Mouse (Mus musculus) liver, postnatal 0 days (tissue): ENCODE measurements around the gene Gpr176. TPM values are rescaled to one million over a fixed set of nuclear protein-coding genes. Genes with fewer than 3 reads are reported as not detected.
A peak's percentile ranks its signal among the peaks of the same experiment; 100 is the strongest.

Experiments used
- ATAC-seq: fragments of 200-750 bp; cut with Nextera tagmentation; 2 replicates; pipeline ENCODE4 v1.8.0; 2017; ENCODE audit warnings: mild to moderate bottlenecking, moderate library complexity
- DNase-seq: peaks from one replicate; pipeline ENCODE4 v3.0.0-alpha.2; 2016
- H3K27ac ChIP-seq: fragments of 300-500 bp; sonication (generic); 2 replicates; pipeline ENCODE4 v1.5.1; 2014; ENCODE audit warnings: antibody characterized with exemption, moderate library complexity, mild to moderate bottlenecking, low read depth
- H3K27me3 ChIP-seq: fragments of 300-500 bp; sonication (generic); 2 replicates; pipeline ENCODE4 v1.6.1; 2014; ENCODE audit warnings: low read length, control low read depth, mixed read lengths; ENCODE audit not compliant: insufficient read depth
- H3K36me3 ChIP-seq: fragments of 300-500 bp; sonication (generic); replicated peaks from 2 replicates; pipeline ENCODE4 v1.6.1; 2014; ENCODE audit warnings: mild to moderate bottlenecking, control low read depth, low read length, moderate library complexity, mixed read lengths; ENCODE audit not compliant: insufficient read depth
- H3K4me1 ChIP-seq: fragments of 300-500 bp; sonication (generic); 2 replicates; pipeline ENCODE4 v1.6.1; 2014; ENCODE audit warnings: antibody characterized with exemption, mild to moderate bottlenecking, control low read depth; ENCODE audit not compliant: insufficient read depth
- H3K4me2 ChIP-seq: fragments of 300-500 bp; sonication (generic); 2 replicates; pipeline ENCODE4 v1.6.1; 2014; ENCODE audit warnings: low read depth, mild to moderate bottlenecking, low read length, moderate library complexity, mixed read lengths
- H3K4me3 ChIP-seq: fragments of 300-500 bp; sonication (generic); 2 replicates; pipeline ENCODE4 v1.5.1; 2014; ENCODE audit warnings: low read depth, low read length
- H3K9ac ChIP-seq: fragments of 300-500 bp; sonication (generic); replicated peaks from 2 replicates; pipeline ENCODE4 v1.6.1; 2014; ENCODE audit warnings: mild to moderate bottlenecking, moderate library complexity
- H3K9me3 ChIP-seq: fragments of 300-500 bp; sonication (generic); 2 replicates; pipeline ENCODE4 v1.6.1; 2016; ENCODE audit warnings: mild to moderate bottlenecking, control low read depth, low read length, mixed read lengths
- CTCF ChIP-seq: sonication (generic); IDR thresholded peaks from 2 replicates; pipeline ENCODE4 v1.5.1; 2016; ENCODE audit warnings: antibody characterized with exemption, low read depth
- EP300 ChIP-seq: IDR thresholded peaks from 2 replicates; pipeline ENCODE4 v1.6.1; 2016; ENCODE audit warnings: antibody characterized with exemption, low read depth, mild to moderate bottlenecking
- WGBS: fragments of 180-500 bp; shearing (Covaris S2); extraction: QIAGEN DNeasy Blood & Tissue Kit; methylation state at CpG from one replicate; pipeline ENCODE4 v1.1.7; 2014; ENCODE audit not compliant: insufficient replicate concordance; 5-methylcytosine and 5-hydroxymethylcytosine counted together
- polyA plus RNA-seq: library from polyadenylated mRNA; unstranded; fragments of >200 nt; fragmentation: Nextera tagmentation; extraction: Ambion mirVana; gene quantifications from 2 replicates; pipeline ENCODE4 v1.2.1, GENCODE M21; 2015

The Gpr176 gene
- polyA plus RNA-seq: 0.05 and 0.07 TPM in 2 replicates

GRCm38 (mm10) chr2:118372901-118373571 is at the start of gene Gpr176:
Gene Gpr176 (minus strand): TSS chr2:118373419.
- peaks cover 32% of the 10 kb centered on the region for H3K27me3 ChIP-seq
- 1% methylated on average over 49 of the region's 59 CpGs for WGBS
- peak; percentile 39 for DNase-seq
- peak within 1 kb of the TSS; percentile 86 for H3K4me2 ChIP-seq
- no peaks in the 10 kb centered on the region for H3K36me3 ChIP-seq
- peaks cover 16% of the 10 kb centered on the region for H3K4me1 ChIP-seq
- no peaks in the 10 kb centered on the region for H3K9me3 ChIP-seq
- TF ChIP-seq EP300 (no peak), CTCF (no peak)
- H3K4me3 ChIP-seq: peak within 1 kb of the TSS; percentile 54
- peak within 1 kb of the TSS; percentile 27; the same call in 1 of the 2 replicates for H3K9ac ChIP-seq
- peak; percentile 55 for ATAC-seq
- H3K27ac ChIP-seq: no peak within 1 kb of the TSS

GRCm38 (mm10) chr2:118422385-118422784 is 49.2 kb upstream of the Gpr176 start:
- TF ChIP-seq EP300 (no peak), CTCF (no peak)
- H3K27me3 ChIP-seq: no peaks in the 10 kb centered on the region
- DNase-seq (no peak), ATAC-seq (no peak)
- WGBS: 75% methylated on average over 8 of the region's 8 CpGs
- no peak overlapping the region for H3K27ac ChIP-seq
- no peaks in the 10 kb centered on the region for H3K9me3 ChIP-seq
- H3K4me2 ChIP-seq: no peak overlapping the region
- H3K4me1 ChIP-seq: no peaks in the 10 kb centered on the region
- peaks cover 35% of the 10 kb centered on the region for H3K36me3 ChIP-seq
- H3K9ac ChIP-seq: no peak overlapping the region
- H3K4me3 ChIP-seq: no peak overlapping the region

- peaks cover 35% of the 10 kb centered on the region for H3K36me3 ChIP-seq
- H3K27me3 ChIP-seq: no peaks in the 10 kb centered on the region
- no peaks in the 10 kb centered on the region for H3K9me3 ChIP-seq
- H3K27ac ChIP-seq: no peak overlapping the region
- H3K4me3 ChIP-seq: no peak overlapping the region
- DNase-seq (no peak), ATAC-seq (no peak)
- WGBS: 84% methylated on average over 15 of the region's 15 CpGs
- H3K4me1 ChIP-seq: no peaks in the 10 kb centered on the region
- no peak overlapping the region for H3K9ac ChIP-seq
- no peak overlapping the region for H3K4me2 ChIP-seq
- TF ChIP-seq CTCF: no peak
- no peak for TF ChIP-seq EP300
These were observed 48.7 kb upstream of the Gpr176 start for GRCm38 (mm10) chr2:118421951-118422350.

- Histone ChIP-seq H3K36me3 (peaks cover 51% of the 10 kb centered on the region), H3K4me1 (no peaks in the 10 kb centered on the region), H3K4me3 (no peak overlapping the region), H3K27ac (no peak overlapping the region), H3K27me3 (no peaks in the 10 kb centered on the region), H3K9me3 (no peaks in the 10 kb centered on the region), H3K4me2 (no peak overlapping the region), H3K9ac (no peak overlapping the region)
- DNase-seq (no peak), ATAC-seq (no peak)
- TF ChIP-seq CTCF: no peak
- TF ChIP-seq EP300: no peak
- WGBS: 75% methylated on average over 4 of the region's 4 CpGs
These were observed 44.9 kb upstream of the Gpr176 start for GRCm38 (mm10) chr2:118418076-118418475.

- Histone ChIP-seq H3K4me1 (no peaks in the 10 kb centered on the region), H3K27ac (no peak overlapping the region), H3K4me3 (no peak overlapping the region), H3K9ac (no peak overlapping the region), H3K4me2 (no peak overlapping the region), H3K36me3 (peaks cover 57% of the 10 kb centered on the region), H3K27me3 (no peaks in the 10 kb centered on the region), H3K9me3 (no peaks in the 10 kb centered on the region)
- 80% methylated on average over 6 of the region's 6 CpGs for WGBS
- no peak for DNase-seq
- TF ChIP-seq CTCF (no peak), EP300 (no peak)
- ATAC-seq: no peak
These were observed 42.6 kb upstream of the Gpr176 start for GRCm38 (mm10) chr2:118415601-118416355.

- H3K27me3 ChIP-seq: no peaks in the 10 kb centered on the region
- no peak for ATAC-seq
- H3K4me1 ChIP-seq: no peaks in the 10 kb centered on the region
- H3K9ac ChIP-seq: no peak overlapping the region
- H3K9me3 ChIP-seq: no peaks in the 10 kb centered on the region
- no peak for DNase-seq
- no peak overlapping the region for H3K4me2 ChIP-seq
- H3K4me3 ChIP-seq: no peak overlapping the region
- 92% methylated on average over 11 of the region's 11 CpGs for WGBS
- peaks cover 59% of the 10 kb centered on the region for H3K36me3 ChIP-seq
- TF ChIP-seq CTCF (no peak), EP300 (no peak)
- no peak overlapping the region for H3K27ac ChIP-seq
These were observed 39.6 kb upstream of the Gpr176 start for GRCm38 (mm10) chr2:118412821-118413220.
